Mouse (Mus musculus) myocyte (in vitro differentiated cells): ENCODE data around the gene Capn11.

Source experiments
- CEBPB ChIP-seq: IDR thresholded peaks from 2 replicates; pipeline ENCODE4 v1.6.1; 2011; ENCODE audit warnings: mild to moderate bottlenecking, moderate library complexity; ENCODE audit not compliant: poor library complexity, insufficient read depth, severe bottlenecking
- MAX ChIP-seq: IDR thresholded peaks from one replicate; pipeline ENCODE4 v1.6.1; 2011; ENCODE audit warnings: low read depth, mild to moderate bottlenecking, control low read depth
- MYOG ChIP-seq, 3 experiments: IDR thresholded peaks; one replicate each; pipeline ENCODE4 v1.6.1; 2011; ENCODE audit warnings: control low read depth in 2 of 3, low read depth in 2 of 3, mild to moderate bottlenecking in 2 of 3; ENCODE audit not compliant: insufficient read length in 2 of 3, control insufficient read depth in 1 of 3, insufficient read depth in 1 of 3
- POLR2A ChIP-seq: IDR thresholded peaks from one replicate; pipeline ENCODE4 v1.6.1; 2011; ENCODE audit warnings: low read depth, mild to moderate bottlenecking, control low read depth, moderate library complexity; ENCODE audit not compliant: insufficient read length
- USF1 ChIP-seq: IDR thresholded peaks from one replicate; pipeline ENCODE4 v1.6.1; 2011; ENCODE audit warnings: low read depth, mild to moderate bottlenecking, control low read depth, moderate library complexity

- no peak for TF ChIP-seq POLR2A
- no peak for TF ChIP-seq MAX
- TF ChIP-seq USF1: no peak
- TF ChIP-seq MYOG (IDR thresholded peaks at IDR 0.05; ENCODE audit: control insufficient read depth in 1 of 3, insufficient read depth in 1 of 3, insufficient read length in 2 of 3, low read depth in 2 of 3): no peak
- no peak for TF ChIP-seq CEBPB
Observed at GRCm38 (mm10) chr17:45699039-45699740, 40.1 kb upstream of the Capn11 start.
